Mouse (Mus musculus) monocyte, adult 2 months (primary cell): ENCODE results near the gene Zfp300.

Source experiments
- DNase-seq, 2 experiments: peaks; one replicate each; pipeline ENCODE4 v3.0.0; 2022; ENCODE audit warnings: low spot score in 2 of 2, low read depth in 1 of 2

Gene Zfp300

GRCm38 (mm10) chrX:21088983-21089866, at the start of gene Zfp300:
Zfp300 (minus strand) TSS chrX:21089527.
- DNase-seq = peak in 1 of 2 experiments; percentile 9

DNA sequence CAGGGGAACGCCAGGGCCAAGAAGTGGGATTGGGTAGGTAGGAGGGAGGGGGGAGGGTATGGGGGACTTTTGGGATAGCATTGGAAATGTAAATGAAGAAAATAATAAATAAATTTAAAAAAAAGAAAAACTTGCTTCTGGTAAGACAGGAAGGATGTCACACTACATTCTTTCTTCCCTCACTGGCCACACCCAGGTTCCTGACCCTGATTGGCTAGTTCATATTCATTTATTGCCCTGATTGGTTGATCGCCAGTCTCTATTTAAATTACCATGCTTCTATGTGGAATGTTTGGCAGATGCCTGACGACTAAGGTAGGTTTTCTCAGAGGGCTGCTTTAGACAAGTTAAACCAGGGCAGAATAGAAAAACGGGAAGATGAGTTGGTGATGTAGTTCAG, 26.2 kb upstream of the Zfp300 start, which contains the start of gene Ssxa1:
Gene Ssxa1, plus strand, starts transcription at position 301 of the 400 bp plus-strand sequence.
- DNase-seq = no peak

DNA sequence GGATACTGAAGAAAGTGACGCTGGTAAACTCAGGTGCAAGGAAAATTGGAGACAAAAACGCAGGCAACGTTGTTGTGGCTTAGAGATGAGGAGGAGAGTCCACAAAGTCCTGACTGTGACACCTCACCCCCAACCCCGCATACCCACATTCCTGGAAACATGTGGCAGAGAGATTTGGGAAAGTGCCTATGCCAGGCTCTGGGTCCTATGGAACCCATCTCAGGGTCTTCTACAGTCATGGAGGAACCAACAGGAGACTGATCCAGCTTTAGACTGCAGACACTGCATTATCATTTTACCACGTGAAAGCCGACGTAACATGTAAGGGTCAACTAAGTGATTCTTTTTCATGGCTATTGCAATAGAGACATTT, 526 bp upstream of the Zfp300 start:
- DNase-seq = no peak

DNA sequence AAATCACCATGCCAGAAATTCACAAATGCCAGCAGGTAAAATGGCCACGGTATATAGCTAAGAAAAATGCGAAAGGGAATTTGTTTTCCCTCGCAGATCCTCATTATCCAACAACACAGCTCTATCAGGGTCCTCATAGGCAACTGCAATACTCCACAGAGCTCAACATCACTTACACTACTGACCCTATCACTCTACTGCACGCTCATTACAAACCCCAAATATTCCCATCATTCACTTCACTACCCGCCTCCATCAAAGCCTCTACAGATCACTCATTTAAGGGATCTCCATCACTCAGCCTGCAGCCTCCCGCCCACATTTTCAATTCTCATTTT, 713 bp downstream of the Zfp300 start:
- DNase-seq = no peak

DNA sequence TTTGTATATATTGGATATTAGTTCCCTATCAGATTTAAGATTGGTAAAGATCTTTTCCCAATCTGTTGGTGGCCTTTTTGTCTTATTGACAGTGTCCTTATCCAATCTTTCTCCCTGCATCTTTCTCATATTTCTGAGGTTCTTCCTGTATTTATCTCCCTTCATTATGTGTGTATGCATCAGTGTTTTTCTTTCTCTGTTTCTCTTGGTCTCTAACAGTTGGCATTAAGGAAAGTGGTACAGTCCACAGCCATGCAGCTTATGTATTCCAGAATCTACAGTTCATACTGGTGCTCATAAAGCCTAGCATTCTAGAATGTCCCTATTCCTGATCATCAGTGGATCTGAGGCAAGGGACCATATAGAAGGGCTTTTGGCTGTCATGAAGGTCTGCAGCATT, 21.2 kb downstream of the Zfp300 start, which contains the start of gene Spaca5:
Gene Spaca5, plus strand, starts transcription at position 301 of the 400 bp plus-strand sequence.
- DNase-seq = no peak

GRCm38 (mm10) chrX:21062544-21062890, 26.8 kb downstream of the Zfp300 start:
- DNase-seq = no peak

GRCm38 (mm10) chrX:21061866-21062543, 27.3 kb downstream of the Zfp300 start, which contains the start of gene Zfp182:
Zfp182 (minus strand) TSS chrX:21062316.
- peak; percentile 30 to 68 for DNase-seq

GRCm38 (mm10) chrX:21061460-21061859, 27.9 kb downstream of the Zfp300 start:
- DNase-seq = no peak
